Mouse (Mus musculus): ENCODE measurements around the gene Hesx1.
A peak's percentile ranks its signal among the peaks of the same experiment; 100 is the strongest.

The Hesx1 gene

DNA sequence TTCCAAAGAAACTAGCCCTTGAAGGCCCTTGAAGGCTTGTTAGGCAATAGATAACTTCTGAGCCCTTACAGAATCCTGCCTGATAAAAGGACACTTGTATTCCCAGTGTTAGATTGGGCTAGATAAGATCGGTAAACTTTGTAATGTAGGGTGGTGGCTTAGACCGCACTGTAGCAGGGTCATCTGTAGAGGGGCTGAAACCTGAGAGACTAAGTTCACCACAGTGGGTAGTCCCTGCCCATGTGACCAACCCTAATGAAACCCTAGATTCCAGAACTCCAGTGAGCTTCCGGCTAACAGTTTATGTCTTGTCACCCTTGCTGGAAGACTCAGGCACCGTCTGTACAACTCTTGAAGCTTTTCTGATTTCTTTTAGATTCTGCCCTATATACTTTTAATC lies 19.4 kb downstream of the Hesx1 start:
- DNase-seq (ENCODE audit: low spot score): no peak

DNA sequence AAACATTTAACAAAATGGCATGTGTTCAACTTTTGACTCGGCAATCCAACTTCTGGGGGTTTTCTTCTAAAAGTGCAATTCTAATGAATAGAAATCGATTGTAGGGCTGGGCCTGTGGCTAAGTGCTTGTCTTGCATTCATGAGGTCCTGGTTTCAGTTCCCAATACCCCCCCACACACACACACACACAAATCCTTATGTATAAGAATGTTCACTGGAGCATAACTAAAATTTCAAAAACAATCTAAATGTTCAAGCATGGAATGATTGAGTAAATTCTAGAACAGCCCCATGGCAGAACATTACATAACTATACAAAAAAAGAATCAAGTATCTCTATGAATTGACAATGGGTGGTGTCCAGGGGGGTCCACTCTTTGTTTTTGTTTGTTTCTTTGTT lies 23.7 kb downstream of the Hesx1 start:
- no peak for DNase-seq (ENCODE audit: low spot score)

DNA sequence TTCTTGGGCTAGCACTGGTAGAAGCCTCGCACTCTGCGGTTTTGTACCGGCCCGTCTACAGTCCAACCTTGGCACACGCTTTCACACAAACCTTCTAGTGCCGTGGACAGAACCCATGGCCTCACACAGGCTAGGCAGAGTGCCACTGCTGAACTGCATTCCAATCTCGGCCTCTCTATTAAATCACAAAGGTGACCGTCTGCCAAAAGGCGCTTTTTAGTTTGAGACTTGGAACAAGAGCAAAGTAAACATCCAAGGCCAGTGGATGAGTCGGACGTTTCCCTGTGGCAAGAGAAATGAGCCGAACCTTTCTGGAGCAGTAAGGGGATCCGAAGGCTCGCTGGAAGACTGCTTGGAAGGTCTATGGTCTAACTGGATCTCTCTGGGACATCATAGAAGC lies 25.6 kb downstream of the Hesx1 start:
- no peak for DNase-seq (ENCODE audit: low spot score)

DNA sequence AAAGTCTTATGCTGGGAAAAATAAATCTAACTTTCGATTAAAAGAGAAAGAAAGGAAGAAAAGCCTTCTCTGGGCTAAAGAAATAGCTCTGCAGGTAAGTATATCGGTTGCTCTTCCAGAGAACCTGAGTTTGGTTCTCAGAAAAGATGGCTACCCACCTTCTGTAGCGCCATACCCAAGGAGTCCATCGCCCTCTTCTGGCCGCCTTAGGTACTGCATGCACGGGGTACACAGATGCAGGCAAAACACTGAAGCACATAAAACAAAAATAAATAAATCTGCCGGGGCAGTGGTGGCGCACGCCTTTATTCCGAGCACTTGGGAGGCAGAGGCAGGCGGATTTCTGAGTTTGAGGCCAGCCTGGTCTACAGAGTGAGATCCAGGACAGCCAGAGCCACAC lies 28.7 kb downstream of the Hesx1 start:
- peak; percentile 71 for DNase-seq (ENCODE audit: low spot score)

DNA sequence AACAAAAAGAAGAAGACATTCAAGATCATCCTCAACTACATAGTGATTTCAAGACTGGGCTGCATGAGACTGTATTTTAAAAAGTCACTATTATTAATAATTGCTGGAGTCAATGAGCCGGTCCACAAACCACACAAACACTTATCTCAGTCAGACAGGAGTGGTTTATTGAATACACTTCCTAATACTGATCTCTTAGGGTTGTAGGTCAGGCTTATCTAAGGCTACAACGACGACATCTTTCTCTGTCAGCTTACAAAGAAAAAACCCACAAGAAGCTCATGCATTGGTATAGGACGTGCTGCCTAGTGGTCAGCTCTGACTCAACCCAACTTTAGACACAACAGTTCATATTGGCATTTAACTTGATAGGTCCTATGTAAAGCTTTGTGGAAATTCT lies 30.4 kb downstream of the Hesx1 start:
- DNase-seq (ENCODE audit: low spot score): no peak

DNA sequence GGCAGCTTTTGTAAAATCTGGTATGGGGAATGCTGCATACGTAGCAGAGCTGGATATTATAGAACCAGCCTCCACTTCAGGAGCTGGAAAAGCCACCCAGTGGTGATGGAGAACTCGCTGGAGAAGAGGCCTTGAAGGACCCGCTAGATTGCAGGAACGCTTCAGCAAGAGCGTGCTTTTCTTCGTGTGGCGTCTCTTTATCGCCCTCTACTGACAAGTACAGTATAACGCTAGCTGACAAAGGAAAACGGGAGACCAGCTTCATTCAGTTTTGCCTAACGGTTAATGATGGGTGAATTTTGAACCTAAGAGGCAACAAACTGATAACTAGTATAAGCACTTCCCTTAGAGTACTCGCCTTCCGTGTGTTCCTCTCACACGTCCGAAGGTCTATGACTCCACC lies 35.6 kb downstream of the Hesx1 start:
- DNase-seq (ENCODE audit: low spot score): peak; percentile 45

DNA sequence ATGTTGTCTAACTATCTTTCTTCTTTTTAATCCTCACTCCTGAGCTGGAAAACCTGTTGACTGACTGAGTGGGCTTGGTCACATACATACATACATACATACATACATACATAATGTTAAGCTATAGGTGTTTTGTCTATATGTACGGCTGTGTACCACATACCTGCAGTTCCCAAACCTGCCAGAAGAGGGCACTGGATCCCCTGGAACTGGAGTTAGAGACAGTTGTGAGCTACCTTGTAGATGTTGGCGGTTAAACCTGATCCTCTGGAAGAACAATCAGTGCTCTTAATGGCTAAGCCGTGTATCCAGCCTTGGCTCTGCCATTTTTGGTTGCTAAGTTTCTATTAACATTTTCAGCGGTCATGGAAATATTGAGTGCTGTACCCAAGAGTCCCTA lies 36.9 kb downstream of the Hesx1 start:
- DNase-seq (ENCODE audit: low spot score): peak; percentile 71

DNA sequence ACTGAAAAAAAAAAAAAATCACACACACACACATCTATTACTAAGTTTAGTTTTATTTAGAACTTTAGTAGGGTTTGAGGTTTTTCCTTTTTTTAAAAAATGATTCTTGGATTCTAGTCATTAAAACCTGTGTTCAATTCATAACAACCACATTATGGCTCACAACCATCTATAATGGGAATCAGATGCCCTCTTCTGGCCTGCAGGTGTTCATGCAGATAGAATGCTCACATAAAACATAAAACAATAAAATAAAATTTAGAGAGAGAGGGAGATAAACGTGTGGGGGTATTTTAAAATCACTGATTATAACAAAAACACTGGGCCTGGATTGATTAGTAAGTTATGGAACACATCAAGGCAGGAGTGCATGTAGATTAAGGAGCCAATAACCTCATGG lies 43.3 kb downstream of the Hesx1 start:
- DNase-seq (ENCODE audit: low spot score): no peak

DNA sequence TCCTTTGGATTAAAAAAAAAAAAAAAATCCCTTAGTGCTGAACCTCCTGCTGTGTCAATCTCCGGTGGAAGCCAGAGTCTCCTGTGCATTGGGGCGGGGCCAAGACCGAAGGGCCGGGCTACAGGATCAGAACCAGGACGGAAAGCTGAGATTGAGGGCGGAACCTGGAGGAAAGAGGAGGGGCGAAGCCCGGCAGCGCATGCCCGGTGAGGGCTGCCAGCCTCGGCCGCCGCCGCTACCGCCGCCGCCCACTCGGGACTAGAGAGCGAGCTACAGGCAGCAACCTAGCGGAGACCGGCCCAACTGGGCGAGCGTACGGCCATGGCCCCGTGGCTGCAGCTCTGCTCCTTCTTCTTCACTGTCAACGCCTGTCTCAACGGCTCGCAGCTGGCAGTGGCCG lies 44.6 kb downstream of the Hesx1 start, which contains the start of gene Il17rd:
Gene Il17rd, plus strand, starts transcription at position 159 of the 400 bp plus-strand sequence.
- peak; percentile 88 for DNase-seq (ENCODE audit: low spot score)

DNA sequence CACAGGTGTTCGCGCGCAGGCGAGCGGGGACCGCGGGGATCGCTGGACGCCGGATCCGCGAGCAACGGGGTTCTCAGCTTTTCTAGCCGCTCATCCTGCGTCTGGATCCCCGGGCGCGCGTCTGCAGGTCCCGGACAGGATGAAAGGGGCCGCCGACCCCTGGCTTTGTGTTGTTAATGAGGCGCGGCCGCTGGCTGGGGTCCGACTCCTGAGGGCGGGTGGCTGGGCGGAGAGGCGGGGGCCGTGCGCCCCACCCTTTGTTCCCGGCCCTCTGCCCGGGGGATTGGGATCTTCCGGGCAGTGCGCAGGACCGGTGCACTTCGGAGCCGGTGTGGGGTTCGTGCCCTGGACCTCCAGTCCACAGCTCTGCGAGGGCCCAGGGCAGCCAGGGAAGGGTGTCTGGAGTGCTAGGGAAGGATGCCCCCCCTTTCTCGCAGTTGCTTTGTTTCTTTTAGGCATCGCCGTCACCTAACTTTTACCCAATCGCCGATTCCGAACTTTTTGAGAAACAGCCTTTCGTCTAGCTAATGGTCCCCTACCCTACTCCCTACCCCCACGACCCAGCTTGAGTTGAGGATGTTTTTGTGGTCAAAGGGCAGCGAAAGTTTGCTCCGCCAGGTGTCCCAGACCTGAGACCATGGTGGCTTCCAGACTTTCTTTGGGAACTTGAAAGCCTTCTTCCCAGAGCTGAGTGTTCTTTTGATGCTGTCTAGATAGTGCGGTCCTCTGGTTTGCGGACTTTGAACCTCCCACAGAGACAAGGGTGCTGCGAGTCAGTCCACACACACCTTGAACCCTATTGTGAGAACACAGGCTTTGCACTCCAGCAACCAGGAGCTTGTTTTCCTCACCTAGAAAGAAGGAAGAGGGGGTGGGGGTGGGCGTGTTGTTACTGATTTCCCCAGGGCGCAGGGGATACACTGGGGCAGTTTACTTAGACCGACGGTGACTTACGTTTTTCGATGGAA lies 45.3 kb downstream of the Hesx1 start:
- DNase-seq (ENCODE audit: low spot score): peak; percentile 54

DNA sequence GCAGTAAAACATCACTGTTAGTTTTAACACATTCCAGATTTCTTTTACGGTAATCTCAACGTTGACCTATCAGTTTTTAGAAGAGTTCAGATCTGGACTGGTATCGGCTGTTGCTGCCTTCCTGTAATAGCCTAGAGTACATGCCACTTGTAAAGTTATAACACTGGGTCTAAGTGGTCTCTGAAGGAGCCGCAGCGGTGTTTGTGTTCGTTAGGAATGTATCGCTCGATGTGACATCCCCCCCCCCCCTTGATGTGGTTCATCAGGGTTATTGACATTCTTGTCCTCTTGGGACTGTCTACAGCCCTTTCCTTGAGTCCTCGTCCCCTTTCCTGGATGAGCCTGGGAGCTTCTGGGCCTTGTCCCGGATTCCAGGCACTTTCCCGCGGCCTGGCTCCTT lies 46.2 kb downstream of the Hesx1 start:
- DNase-seq (ENCODE audit: low spot score): no peak

DNA sequence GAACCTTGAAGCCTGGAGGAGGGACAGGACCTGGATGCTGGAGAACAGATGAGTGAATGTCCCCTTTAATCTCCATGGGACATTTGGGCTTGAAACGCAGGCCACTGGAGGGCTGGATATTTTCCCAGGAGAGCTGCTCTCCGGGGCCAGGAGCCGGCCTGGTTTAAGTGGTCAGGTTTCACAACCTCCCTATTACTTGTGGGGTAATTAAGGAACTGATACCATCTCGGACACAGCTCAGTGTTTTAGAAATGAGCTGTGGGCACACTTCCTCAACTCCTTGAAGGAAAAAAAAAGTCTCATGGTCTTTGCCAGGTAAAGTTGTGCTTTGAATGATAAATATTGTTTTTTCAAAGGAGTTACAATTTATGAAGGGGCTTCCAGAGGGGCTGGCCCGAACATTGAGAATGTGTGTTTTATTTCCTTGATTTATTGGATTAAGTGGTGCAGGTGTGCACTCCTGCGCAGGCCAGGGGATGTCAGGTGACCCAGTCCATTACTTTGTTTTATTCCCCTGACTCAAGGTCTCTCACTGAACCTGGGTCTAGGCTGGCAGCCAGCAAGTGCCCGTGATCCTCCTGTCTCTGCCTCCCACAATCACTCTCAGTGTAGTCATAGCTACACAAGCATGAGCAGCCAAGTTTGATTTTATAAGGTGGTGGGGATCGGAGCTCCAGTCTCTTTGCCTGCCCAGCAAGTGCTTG lies 48.2 kb downstream of the Hesx1 start:
- DNase-seq (ENCODE audit: low spot score): no peak

DNA sequence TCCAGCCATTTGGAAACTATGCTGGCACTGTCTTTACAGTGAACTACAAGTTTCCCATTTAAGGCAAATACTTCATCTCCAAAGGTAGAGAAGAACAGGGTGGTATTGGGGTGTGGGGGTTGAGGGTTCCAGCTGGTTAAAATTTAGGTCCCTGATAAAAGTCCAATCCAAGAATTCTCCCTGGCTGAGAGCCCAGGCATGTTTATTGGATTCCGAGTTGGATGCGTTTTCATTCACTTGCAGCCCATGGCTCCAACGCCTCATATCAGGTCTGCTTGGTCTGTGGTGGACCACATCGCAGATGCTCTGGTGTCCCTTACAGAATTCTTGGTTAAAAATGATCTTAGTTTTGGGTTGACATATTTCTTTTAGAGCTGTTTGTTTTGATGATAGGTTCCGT lies 49.2 kb downstream of the Hesx1 start:
- no peak for DNase-seq (ENCODE audit: low spot score)

DNA sequence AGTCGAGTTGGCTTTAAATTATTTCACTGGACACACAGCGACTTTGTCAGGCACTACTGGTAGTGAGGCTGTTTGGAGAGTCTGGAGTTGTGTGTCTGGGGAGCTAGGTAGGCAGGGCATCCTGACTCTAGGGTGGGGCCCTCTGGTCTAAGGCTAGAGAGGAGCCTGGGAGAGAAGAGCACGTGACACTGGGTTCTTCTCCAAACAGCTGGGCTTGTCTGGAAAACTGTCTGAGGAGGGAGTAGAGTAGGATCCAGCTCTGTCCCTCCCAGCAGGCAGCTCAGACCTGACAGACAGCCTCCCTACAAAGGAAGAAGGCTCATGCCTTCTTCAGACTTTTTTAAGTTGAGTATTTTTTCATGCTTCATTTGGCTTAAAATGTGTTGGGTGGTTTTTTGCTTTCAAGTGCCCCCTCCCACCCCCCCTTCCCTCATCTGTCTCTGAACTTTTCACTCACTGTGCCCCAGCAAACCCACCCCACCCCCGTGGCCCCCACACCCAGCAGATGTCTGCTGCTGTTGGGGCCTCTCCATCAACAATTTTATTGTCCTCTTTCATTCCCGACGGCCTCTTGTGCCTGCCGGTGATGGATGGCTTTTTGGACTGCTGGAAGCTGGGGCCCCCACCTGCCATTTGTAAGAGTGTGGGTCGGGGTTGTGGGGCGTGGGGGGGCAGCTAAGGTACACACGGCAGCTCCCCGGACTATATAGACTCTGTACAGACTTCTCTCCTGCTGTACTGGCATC lies 50.2 kb downstream of the Hesx1 start:
- peak; percentile 27 for DNase-seq (ENCODE audit: low spot score)

DNA sequence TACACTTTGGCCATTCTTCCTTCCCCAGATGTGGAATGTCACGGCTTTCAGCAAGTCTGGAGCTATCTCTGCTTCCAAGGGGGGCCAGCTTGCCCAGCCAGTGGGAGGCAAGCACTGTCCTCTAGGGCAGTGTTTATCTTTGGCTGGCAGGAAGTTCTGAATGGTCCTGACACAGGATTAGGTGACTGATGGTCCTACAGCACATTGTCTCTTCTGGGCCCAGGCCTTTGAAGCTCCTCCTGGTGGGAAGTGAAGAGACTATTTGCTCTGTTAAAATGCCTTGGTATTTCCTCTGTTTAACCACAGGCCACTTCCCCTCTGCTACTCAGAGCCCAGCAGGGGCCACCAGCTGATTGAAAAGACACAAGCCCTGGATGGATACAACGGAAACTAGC lies 50.7 kb downstream of the Hesx1 start:
- DNase-seq (ENCODE audit: low spot score): no peak

DNA sequence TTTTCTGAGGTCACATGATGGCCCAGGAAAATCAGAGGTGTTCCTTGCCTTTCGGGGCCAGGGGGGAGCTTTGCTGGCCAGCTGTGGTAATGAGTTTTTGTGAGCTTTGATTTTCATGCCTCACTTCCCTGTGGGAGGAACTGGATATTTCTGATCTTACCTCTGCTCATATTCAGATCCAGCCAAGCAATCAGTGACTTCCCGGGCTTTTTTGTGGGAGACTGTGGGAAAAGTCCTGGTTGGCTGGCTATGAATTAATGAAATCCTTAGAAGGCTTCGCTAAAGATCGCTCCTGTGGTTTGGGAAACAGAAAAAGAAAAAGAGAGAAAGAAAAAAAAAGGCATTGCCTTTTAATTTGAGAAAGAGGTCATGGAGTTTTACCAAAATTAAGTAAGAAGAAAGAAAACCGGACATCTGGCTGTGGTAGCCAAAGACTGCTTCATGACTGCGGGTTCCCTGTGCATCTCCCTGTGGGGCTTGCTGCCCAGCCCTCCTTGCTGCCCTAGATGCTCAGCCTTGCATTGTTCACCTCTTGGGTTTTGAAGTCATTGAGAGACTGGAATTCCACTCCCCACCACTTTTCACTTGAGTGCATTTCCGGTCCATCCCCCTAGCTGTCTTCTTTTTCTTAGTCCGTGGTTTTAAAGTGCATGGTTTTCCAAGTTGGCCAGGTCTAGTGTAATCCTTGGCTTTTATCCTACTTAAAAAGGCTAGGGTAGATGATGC lies 54.2 kb downstream of the Hesx1 start:
- DNase-seq (ENCODE audit: low spot score): no peak

DNA sequence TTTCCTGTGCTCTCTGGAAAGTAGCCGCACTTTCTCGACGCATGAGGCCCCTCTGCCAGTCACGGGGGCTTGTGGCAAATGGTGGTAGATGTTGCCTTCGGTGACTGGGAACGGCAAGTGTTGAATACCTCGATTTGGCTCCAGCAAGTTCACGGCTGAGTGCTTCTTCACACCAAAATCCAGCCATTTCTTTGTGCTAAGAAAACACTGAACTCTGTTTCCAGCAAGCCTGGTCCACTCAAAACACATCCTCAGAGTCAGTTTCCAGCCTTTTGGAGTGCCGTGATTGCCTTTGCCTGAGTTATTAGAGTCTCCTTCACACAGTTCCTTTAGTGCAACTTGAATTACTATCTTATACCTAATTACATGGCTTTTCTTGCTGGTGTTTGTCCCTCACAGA lies 55.8 kb downstream of the Hesx1 start:
- DNase-seq (ENCODE audit: low spot score): no peak

DNA sequence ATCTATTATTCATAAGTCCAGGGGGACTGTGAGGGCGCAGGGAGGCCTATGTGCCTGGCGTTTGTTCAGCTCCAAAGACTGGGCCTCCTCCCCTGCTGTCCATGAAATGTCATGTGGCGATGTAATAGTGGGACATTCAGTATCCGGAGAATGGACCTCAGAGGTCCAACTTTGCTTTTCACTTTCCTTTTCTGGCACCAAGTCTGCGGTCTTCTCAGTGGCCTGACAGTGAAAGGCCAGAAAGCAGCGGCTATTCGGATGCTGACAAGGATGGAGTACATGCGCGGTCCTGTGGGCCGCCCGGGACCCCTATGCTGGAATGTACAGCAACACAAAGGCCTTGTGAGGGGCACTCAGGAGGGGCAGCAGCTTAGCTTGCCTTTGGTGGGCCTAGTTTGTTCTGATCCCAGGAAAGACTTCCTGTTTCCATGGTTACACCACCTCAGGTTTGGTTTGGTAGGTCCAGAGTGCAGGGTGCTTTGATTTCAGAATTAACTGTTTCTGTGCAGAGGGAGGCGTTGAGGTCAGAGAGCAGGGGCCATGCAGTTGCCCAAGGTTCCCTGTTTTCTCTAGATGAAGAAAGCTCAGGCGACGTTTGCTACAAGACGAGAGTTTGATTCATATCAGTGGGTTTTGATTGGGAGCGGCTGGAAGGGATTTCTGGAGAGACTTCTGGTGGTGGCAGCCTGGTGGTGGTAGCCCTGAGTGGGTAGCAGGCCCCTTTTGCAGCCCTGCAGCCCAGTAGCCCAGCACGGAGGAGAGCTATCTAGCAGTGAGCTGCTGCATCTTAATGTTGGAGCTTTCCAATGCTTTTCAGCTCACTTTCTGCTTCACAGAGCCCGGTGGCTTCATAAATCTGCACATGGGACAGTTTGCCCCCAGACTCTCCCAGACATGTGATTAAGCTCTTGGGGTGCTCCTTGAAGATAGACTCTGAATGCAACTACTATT lies 56.6 kb downstream of the Hesx1 start:
- no peak for DNase-seq (ENCODE audit: low spot score)

DNA sequence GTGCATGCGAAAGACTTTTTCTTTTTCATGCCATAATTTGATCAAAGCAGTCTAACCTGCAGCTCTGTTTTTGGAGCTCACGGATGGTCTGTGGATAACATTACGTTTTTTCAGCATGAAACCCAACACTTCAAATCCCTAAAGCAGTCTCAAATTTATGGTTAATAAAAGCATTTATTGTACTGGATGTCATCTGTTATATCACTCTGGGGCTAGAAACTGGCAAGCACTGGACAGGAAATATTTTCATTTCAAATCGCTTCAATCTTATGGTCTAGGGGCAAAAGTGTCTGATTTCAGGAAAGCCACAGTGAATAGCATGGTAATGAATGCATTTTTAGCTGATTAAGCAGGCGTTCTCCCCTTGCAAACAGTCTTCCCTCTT lies 57.3 kb downstream of the Hesx1 start:
- DNase-seq (ENCODE audit: low spot score): no peak
